Mouse (Mus musculus) heart, adult 11 months (tissue): ENCODE measurements around the gene Mgmt.
A peak's percentile ranks its signal among the peaks of the same experiment; 100 is the strongest.

ENCODE experiments used
- DNase-seq: peaks from one replicate; pipeline ENCODE4 v3.0.0; 2022

Gene Mgmt

DNA sequence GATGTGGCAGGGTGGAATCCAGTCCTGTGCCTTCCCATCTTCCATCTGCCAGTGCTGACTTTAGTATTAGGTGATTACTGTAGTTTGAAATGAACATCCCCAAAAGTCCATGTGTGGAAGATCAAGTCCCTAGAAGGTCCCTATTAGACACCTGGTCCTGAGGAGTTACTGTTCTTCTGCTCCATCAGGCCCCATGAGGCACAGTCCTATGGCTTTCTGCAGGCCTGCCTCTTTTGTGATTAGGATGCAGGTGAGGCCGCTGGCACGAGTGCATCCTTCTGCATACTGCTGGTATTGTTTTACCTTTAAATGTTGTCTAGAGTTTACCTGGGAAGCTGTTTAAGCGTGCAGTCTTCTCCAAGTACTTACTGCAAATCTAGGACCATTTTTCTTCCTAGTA, 21.6 kb downstream of the Mgmt start:
- peak; percentile 61 for DNase-seq

DNA sequence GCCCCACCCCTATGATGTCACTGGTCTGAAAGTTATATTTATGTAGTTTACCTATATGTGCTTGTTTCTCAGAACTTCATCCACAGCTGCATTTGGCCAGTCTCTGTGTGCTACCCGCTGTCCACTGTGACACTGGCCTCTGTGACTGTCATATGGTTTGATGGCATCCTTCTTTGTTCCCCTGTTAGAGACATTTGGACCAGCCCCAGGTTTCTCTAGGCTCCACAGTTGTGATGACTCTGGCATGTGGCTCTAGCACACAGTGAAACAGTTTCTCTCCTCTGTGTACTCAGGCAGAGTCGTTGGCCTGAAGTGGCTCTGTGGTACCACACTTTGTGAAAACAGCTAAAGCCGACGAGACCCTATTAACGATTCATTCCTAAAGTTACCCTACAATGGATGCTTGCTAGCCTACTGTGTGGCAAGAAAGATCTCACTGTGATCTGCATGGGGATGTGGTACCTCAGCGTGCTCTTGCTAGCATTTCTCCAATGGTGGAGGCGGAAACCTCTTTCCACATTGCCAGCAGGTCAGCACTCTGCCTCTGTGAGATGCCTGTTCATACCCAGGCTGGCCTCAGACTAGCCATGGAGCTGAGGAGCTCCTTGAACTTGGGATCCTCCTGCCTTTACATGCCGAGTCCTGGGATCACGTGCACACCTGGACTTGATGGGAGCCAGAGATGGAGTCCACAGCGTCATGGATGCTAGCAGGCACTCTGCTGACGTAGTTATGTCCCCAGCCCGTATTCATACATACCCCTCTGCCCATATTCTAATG, 26.8 kb downstream of the Mgmt start:
- peak; percentile 74 for DNase-seq

DNA sequence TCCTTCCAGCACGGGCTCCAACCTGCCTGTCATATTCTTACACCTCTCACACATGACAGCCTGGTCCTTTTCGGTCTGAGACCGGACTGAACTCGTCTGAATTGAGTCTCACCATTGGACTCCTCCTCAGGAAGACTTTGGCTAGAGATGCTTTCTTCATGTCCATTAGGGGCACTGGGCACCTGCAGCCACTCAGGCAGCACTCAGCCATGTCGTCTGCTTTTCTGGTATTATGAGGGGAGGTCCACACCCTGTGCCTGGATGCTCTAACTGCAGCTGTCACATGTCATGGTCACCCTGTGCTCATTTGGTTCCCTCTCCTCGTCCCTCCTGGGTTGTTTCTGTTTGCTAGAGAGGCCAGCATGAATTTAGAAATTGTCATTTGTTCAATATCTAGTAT, 27.8 kb downstream of the Mgmt start:
- peak; percentile 68 for DNase-seq

DNA sequence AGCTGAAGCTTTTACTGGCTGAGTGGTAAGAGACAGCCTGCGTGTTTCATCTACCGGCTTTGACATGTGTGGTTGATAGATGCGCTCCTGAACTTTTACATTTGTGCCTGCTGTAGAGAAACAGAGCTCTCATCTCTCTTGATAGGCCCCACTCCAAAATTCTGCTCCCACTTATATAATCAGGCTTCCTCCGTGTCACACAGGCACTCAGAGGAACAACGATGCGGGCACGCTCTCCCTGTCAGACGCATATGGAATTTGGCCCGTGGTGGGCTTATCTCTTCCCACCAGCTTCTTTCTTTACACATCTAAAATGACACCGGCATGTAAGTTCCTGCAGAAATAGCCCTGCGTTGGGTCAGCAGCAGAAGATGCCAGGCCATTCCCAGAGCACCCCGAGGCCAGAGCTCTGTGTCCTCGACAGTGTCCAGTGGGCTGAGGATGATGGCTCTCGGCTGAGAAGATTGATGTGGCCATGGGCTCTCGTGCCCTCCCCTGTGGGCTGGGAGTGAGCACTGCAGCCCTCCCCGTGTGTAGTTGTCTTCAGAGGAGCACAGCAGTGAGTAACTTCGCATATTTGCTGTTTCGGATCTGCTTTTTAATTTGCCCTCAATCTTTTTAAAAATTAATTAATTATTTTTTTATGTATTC, 30.3 kb downstream of the Mgmt start:
- DNase-seq, result peak; percentile 69

DNA sequence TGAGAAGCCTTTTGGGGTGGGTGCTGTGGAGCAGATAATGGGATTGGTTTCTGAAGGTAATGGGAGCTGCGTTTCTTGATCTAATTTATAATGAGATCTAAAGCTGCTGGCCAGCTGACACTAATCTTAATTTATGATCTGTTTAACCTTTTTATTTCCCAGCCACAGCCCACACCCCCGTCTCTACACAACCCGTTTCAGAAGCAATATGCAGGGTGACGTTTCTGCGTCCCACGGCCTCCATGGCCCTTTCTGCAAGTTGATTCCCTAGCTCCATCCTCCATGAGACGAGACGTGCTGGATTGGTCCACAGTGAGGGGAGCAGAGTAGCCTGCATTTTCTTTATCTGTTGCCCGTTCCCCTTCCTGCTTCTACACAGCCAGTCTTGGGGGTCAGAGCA, 31.8 kb downstream of the Mgmt start:
- peak; percentile 80 for DNase-seq

DNA sequence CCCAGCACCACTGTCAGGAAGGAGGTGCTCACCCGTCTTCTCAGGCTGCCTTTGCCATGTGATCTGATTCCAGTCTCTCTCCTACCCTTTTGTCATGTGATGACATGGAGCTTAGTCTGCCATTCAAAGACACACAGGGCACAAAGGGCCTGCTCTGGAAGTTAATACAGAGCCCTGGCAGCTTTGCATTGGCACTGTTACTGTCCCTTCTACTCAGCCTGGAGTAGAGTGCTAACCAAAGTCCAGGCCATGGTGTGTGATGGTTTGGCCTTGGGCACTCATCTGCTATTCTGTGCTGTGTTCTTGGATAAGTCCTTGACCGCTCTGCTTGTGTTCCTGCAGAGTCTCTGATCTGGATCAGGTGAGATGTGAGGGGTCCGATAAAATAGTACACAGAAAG, 36.0 kb downstream of the Mgmt start:
- DNase-seq, result no peak

DNA sequence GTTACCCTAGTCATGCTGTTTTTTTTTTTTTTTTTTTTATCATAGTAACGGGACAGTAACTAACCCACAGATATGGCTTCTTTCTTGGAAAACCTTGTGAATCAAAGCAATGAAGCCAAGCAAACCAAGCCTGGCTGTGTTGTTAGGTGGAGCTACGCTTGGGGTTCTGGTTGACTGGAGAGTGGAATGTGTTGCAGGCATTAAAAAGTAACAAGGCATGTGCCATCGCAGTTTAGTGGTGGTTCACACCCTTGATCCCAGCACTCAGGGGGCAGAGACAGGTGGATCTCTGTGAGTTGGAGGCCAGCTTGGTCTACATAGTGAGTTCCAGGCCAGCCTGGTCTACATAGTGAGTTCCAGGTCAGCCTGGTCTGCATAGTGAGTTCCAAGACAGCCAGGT, 39.0 kb downstream of the Mgmt start:
- no peak for DNase-seq

DNA sequence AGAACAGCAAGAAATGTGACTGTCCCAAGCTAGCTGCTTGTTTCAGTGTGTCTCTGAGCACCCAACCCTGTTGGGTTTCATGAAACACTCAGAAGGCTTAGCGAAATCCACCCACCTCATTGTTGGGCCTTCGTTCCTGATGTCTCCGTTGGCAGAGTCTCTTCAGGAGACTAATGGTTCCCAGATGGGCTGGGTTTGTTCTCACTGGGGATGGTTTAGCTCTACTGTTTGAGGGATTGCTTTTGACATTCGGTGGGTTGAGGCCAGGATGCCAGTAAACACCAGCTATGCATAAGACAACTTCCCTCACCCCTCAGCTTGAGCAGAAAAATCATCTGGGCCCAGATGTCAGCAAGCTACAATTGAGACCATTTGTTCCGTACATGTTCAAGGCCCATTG, 39.9 kb downstream of the Mgmt start:
- DNase-seq, result no peak

DNA sequence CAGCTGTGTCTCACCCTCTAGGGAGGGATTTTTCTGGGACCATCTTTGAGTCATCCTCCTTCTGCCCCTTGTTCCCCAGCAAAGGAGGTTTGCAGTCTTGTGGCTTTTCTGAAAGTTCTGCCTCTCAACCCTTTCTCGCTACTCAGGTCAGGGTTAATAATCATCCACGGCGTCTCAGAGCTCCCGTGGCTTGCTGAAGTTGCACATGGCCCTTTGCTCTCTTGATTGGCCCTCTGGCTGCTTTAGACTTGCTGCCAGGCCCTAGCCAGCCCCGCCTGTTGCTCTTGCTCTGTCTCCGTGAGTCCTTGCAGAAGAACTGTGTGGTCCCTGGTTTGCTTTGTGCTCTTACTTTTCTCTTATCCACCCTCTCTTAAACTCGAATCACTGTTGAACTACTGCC, 40.4 kb downstream of the Mgmt start:
- DNase-seq, result no peak

DNA sequence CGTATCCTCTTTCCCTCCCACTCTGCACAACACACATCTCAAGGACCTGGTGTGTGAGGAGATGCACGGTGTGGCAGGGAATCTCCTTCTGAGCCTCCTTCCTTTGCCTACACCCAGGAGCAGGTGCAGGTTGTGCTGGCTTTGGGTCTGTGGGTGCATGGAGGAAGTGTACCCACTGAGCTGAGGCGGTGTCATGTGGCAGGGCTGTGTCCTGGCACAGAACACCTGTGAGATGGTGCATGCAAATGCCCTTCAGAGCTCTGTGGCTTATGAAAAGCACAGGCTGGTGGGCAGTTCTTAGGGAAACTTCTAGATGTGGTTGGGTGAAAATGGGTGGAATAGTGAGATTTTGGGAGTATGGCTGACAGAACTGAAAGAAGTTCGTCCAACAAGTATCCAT, 44.0 kb downstream of the Mgmt start:
- no peak for DNase-seq

DNA sequence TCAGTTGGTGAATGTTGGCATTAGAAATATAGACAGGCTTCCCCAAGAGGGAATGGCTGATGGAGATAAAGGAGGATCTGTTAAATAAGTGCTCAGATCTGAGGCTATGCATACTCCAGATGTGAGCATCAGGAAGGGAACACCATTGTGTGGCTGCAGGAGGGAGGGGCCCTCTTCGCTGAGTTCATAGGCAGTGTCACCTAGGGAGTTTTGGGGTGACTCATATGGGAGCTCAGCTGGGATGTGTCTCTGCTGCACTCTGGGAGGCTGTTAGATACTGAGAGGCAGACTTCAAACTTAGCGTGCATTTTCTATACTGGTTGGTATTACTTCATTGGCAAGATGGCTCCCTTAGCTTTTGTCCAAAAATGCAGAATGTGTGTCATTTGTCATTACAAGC, 48.0 kb downstream of the Mgmt start:
- DNase-seq, result peak; percentile 92

DNA sequence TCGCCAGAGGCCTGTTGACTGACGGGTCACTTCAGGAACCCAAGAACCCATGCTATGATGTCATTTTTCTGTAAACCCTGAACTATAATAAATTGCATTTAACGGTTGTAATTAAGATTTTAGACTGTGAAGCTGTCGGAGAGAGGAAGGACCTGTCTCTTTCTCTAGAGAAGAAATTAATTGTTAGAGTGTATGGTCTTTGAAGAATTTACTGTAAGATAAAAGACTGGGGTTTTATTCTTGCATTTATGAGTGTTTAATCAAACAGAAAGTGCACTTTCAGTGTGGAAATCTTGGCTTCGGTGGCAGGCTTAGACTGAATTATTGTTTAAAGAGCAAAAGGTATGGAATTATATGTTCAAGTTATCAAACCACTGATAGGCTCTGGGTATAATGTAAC, 49.5 kb downstream of the Mgmt start:
- no peak for DNase-seq

DNA sequence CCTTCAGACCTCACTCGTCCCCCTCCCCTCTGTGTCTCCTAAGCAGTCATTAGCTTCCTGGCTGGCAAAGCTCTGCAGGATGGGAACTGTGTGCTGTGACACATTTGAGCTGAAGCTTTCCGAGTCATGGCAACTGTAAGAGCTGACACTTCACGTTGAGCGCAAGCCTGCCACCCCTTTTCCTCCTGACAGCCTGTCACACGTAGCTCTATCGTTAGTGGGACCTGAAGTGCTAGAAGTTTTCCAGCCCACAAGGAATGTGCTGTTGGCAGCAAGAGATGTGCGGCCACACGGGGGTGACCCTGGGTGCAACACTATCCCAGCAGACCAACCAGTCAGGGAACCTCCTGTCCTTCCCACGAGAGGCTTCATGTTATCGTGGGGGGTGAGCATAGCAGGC, 51.3 kb downstream of the Mgmt start:
- peak; percentile 89 for DNase-seq

DNA sequence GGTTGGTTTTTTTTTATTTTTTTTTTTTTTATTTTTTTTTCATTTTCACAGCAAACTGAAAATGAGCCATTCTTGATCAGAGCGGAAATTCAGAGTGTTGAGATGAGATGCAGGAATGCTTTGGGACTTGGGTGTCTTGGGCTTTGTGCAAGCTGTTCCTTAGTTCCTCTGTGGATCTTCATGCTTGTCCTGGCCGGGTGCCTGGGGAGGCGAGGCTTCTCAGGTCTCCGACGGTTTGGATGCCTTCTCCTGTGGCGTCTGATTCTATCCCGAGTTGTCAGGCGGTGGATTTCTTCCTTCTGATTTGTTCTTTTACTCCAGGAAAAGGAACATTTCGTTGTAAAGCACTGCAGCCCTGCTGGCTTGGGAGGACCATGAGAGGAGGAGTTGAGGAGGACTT, 51.7 kb downstream of the Mgmt start:
- no peak for DNase-seq

DNA sequence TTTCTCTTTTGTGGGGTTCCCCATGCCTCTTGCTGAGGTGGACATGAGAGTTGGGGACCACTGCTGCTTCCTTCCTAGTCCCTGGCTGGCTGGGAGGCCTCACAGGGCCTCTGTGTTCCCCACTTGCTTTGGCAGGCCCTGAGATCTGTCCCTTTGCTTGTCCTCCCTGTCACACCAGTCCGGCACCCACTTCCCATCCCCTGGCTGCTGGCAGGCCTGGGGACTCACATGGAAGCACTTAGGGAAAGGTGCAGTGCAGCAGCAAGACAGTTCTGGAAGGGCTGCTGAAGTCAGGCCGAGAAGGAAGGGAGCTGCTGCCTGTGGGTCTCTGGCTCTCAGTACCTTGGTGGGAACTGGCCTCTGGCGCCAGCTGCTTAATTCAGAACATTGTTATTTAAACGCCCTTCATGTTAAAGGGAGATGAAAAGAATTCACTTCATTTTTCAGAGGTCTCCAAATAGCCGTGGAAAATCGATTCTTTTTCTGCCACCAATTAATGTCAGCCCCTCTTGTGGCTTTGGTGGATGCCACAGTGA, 53.9 kb downstream of the Mgmt start:
- DNase-seq, result peak; percentile 92

DNA sequence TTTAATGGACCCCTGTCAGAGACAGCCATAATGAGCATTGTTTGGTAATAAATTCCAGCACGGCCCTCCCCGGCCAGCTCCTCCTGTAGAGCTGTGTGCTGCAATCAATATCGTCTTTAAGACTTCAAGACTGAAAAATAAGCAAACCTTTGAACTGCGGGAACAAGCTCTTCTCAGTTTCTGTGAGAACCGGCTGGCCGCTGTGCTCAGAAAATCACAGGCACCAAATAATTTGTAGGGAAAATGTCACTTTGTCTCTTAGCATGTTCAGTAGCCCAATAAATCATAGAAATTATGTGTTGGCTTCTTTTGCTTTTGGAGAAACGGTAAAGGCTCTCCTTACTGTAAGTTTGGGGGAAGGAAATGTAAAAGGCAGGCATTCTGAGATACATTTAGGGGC, 58.2 kb downstream of the Mgmt start:
- DNase-seq, result no peak

DNA sequence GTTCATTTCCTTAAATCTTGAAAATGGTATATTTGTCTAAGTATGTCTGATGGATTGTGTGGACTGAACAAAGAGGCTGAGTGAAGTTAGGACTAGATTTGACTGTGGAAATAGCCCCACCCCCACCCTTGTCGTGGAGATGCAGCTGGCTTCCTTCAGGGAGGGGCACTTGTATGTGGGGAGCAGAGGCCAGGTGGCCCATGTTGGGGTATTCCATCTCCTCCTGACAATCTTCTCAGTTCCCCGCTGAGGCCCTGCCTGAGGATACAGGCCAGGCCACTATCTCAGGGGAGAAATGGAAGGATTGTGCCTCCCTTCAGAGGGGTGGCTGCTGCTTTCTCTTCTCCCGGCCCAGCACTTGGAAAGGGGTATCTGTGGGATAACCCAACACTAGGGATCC, 58.8 kb downstream of the Mgmt start:
- DNase-seq, result no peak

DNA sequence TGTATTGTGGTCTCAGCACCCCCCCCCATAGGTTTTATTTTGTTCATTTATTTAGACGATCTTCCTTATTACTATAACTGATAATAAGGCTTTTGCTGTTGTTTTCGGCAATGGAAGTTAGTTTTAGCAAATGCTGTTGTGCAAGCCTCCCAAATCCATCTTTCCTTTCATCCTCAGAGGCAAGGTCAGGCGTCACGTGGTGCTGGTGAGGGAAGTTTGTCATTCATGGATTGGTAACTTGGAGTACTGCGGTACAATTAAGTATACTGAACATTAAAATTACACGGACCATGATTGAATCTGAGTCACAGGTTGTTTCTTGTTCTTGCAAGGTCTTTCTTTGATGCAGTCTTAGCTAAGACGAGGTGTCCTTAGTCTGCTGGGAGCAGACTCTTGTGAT, 77.9 kb downstream of the Mgmt start:
- no peak for DNase-seq

DNA sequence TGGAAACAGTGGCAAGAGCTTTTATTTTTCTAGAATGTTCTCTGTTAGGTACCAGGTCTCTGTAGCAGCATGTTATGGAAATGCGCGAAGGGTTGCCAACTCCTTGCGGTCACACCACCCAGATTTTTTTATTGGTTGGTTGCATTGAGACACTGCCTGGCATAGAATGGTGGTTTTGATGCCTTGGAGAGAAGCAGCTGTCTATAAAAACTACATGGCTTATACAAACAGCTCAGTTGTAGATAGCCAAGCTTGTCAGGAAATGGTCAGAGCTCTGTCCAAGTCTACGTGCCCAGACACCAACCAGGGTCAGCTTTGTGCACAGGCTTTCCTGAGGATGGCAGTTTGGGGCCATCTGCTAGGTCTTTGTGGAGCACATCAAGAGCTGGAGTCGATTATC, 80.6 kb downstream of the Mgmt start:
- DNase-seq, result no peak

DNA sequence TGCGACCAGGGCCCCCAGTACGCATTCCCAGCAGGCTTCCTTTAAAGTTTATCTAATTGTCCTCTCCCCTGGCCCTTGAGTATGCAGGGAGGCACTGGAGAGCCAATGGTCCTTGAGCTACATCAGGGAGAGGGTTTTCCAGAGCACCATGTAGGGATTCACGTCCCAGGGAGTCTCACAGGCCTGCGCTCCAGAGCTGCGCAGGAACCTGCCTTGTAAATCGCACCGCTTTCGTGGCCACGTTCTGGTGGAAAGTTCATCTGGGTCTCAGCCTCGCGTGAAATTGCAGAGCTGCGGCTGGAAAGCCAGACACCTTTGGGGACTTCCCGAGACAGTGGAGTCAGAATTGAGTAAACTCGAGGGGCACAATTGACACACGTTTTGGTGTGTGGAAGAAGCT, 103.0 kb downstream of the Mgmt start:
- peak; percentile 82 for DNase-seq

DNA sequence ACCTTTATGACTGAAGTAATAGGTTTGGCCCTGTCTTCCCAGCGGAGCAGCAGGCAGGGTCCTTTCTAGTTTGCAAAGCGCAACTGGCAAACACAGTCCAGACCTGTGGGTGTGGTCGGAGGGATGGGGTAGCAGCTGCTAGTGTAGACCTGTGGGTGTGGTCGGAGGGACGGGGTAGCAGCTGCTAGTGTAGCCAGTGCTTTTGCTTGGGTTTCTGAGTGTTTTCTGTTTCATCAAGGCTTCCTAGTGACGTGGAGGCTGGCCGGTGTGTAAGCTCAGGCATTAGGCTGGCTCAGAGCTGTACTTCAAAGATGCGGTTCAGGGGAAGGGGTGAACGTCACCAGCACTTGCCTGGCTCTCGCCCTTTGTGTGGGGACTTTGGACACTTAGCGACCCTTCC, 106.3 kb downstream of the Mgmt start:
- peak; percentile 80 for DNase-seq

DNA sequence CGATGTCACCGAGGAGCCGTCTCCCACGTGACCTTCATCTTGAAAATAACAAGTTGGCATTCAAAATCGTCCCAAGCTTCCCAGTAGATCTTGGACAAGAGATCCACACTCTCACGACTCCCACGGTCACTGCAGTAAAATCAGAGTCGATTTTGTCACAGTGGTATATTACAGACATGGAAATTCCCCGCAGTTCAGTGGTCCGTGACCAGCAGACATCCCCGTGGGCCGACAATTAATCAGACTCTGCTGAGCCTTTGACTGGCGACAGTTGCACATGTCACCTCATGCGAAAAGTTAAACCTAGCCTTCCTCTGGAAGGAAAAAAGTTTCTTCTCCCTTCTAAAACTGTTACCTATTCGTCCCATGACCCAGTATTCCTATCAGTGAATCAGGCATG, 106.8 kb downstream of the Mgmt start:
- DNase-seq, result peak; percentile 41

DNA sequence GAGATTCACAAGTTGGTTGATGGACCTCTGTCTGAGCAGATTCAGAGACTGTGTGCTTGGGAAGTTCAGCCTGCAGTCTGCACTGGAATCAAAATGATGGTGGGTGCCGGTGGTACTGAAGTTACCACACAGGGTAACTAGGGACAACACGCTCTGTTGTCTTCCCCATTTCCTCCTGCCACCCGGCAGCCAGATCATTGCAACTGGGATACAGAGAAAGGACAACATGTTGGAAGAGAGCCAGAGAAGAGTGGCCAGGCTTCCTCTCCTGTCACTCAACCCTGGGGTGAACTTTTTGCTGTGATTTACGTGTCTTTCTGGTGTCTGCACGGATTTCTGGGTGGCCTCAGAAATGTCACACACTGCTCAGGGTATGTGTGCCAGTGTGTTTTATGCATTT, 107.4 kb downstream of the Mgmt start:
- peak; percentile 86 for DNase-seq

DNA sequence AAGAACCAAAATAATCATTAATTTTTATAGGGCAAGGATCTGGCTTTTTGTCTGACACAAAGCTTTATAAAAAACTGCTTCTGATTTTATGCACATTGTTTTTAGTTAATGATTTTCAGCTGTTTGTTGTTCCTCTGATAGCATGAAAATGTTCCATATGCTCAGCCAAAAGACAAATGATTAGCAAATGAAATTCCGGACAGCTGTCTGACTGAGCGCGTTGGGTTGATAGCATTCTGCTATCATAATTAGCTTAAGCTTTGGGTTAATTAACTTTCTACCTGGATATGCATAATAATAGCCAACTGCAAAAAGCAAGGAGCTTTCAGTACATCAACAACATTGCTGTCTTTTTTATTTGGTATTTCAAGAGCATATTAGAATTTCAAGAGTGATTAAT, 108.0 kb downstream of the Mgmt start:
- peak; percentile 5 for DNase-seq

DNA sequence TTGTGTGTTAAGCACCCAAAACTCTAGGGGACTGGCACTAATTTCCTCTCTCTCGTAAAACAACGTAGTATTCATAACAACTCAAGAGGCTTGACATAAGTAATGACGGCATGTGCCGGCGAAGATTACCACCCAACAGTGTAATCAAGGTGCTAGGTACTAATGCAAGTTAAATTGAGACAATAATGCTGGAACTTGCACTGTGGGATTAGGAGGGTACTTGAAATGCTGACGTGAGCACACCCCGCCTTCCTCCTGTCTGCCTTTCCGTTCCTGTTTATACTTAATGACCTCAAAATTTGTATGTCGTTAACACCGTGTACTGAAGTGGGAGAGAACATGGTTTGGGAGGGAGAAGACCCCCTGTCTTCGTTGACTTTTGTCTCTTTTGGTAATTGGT, 110.9 kb downstream of the Mgmt start:
- DNase-seq, result peak; percentile 46
